Mouse (Mus musculus) CH12.LX (cell line): Measurements from ENCODE around the gene Clec2h. TPM values are rescaled to one million over a fixed set of nuclear protein-coding genes. Genes with fewer than 3 reads are reported as not detected.

Experiments used
- polyA plus RNA-seq: library from polyadenylated mRNA; unstranded; fragments of >175 nt; gene quantifications from 2 replicates; pipeline ENCODE4 v1.2.1, GENCODE M21; 2012; ENCODE audit warnings: low read depth; ENCODE audit not compliant: insufficient read length
- total RNA-seq, 2 experiments: library from RNA; depleted of rRNA; stranded (reverse); fragments of 300-350 nt in 1 of 2; fragments of >200 nt in 1 of 2; gene quantifications; 2 replicates each; pipeline ENCODE4 v1.2.3; 2012 to 2014

Clec2h gene
- total and polyA plus RNA-seq, 3 experiments, result not detected

Other genes starting within 250 kb of the Clec2h start
- gene Itfg2, start 237.5 kb upstream of the Clec2h start, total RNA-seq (2012; rRNA removed), result 16.8 and 17.9 TPM in 2 replicates
- 5.3 and 8.0 TPM in 2 replicates for gene Itfg2, start 237.5 kb upstream of the Clec2h start, total RNA-seq (2014; rRNA removed)
- gene Itfg2, start 237.5 kb upstream of the Clec2h start, polyA plus RNA-seq, result 45.1 and 45.3 TPM in 2 replicates
- gene Fkbp4, start 223.7 kb upstream of the Clec2h start, total RNA-seq (2012; rRNA removed), result 265 and 319 TPM in 2 replicates
- 190 and 198 TPM in 2 replicates for gene Fkbp4, start 223.7 kb upstream of the Clec2h start, total RNA-seq (2014; rRNA removed)
- 304 and 366 TPM in 2 replicates for gene Fkbp4, start 223.7 kb upstream of the Clec2h start, polyA plus RNA-seq
- gene Pzp, start 135.7 kb upstream of the Clec2h start, total RNA-seq (2012; rRNA removed), result not detected in 2 replicates
- not detected in 2 replicates for gene Pzp, start 135.7 kb upstream of the Clec2h start, total RNA-seq (2014; rRNA removed)
- not detected in 2 replicates for gene Pzp, start 135.7 kb upstream of the Clec2h start, polyA plus RNA-seq
- gene A2ml1, start 80.8 kb upstream of the Clec2h start, total RNA-seq (2012; rRNA removed), result not detected in 2 replicates
- not detected in 2 replicates for gene A2ml1, start 80.8 kb upstream of the Clec2h start, total RNA-seq (2014; rRNA removed)
- gene A2ml1, start 80.8 kb upstream of the Clec2h start, polyA plus RNA-seq, result not detected in 2 replicates
- not detected in 2 replicates for gene Klrb1a, start 38.9 kb upstream of the Clec2h start, total RNA-seq (2012; rRNA removed)
- gene Klrb1a, start 38.9 kb upstream of the Clec2h start, total RNA-seq (2014; rRNA removed), result not detected in 2 replicates
- gene Klrb1a, start 38.9 kb upstream of the Clec2h start, polyA plus RNA-seq, result not detected in 2 replicates
- 1.1 and 1.3 TPM in 2 replicates for gene Klrb1, start 60.7 kb downstream of the Clec2h start, total RNA-seq (2012; rRNA removed)
- 1.1 and 1.3 TPM in 2 replicates for gene Klrb1, start 60.7 kb downstream of the Clec2h start, total RNA-seq (2014; rRNA removed)
- gene Klrb1, start 60.7 kb downstream of the Clec2h start, polyA plus RNA-seq, result 0.29 and 0.79 TPM in 2 replicates
- not detected in 2 replicates for gene Klrb1c, start 126.8 kb downstream of the Clec2h start, total RNA-seq (2012; rRNA removed)
- not detected in 2 replicates for gene Klrb1c, start 126.8 kb downstream of the Clec2h start, total RNA-seq (2014; rRNA removed)
- gene Klrb1c, start 126.8 kb downstream of the Clec2h start, polyA plus RNA-seq, result not detected in 2 replicates
- not detected in 2 replicates for gene Gm44511, start 163.9 kb downstream of the Clec2h start, total RNA-seq (2012; rRNA removed)
- not detected in 2 replicates for gene Gm44511, start 163.9 kb downstream of the Clec2h start, total RNA-seq (2014; rRNA removed)
- not detected in 2 replicates for gene Gm44511, start 163.9 kb downstream of the Clec2h start, polyA plus RNA-seq
- not detected in 2 replicates for gene Klrb1b, start 163.9 kb downstream of the Clec2h start, total RNA-seq (2012; rRNA removed)
- gene Klrb1b, start 163.9 kb downstream of the Clec2h start, total RNA-seq (2014; rRNA removed), result not detected in 2 replicates
- gene Klrb1b, start 163.9 kb downstream of the Clec2h start, polyA plus RNA-seq, result not detected in 2 replicates
- gene Clec2i, start 225.2 kb downstream of the Clec2h start, total RNA-seq (2012; rRNA removed), result 34.4 and 38.5 TPM in 2 replicates
- 104 and 134 TPM in 2 replicates for gene Clec2i, start 225.2 kb downstream of the Clec2h start, total RNA-seq (2014; rRNA removed)
- gene Clec2i, start 225.2 kb downstream of the Clec2h start, polyA plus RNA-seq, result 80.7 and 90.3 TPM in 2 replicates
- 51.6 and 53.5 TPM in 2 replicates for gene BC035044, start 228.7 kb downstream of the Clec2h start, total RNA-seq (2012; rRNA removed)
- 121 and 124 TPM in 2 replicates for gene BC035044, start 228.7 kb downstream of the Clec2h start, total RNA-seq (2014; rRNA removed)
- 49.4 and 49.7 TPM in 2 replicates for gene BC035044, start 228.7 kb downstream of the Clec2h start, polyA plus RNA-seq